Mouse (Mus musculus): ENCODE measurements around the gene Ptpro. TPM values are rescaled to one million over a fixed set of nuclear protein-coding genes. Genes with fewer than 3 reads are reported as not detected.

The Ptpro gene
- polyA plus RNA-seq (2012; rRNA removed), result 61.0 and 71.5 TPM in 2 replicates

GRCm38 (mm10) chr6:137252194-137252886, at the start of gene Ptpro:
Ptpro (plus strand) TSS chr6:137252319.

Other genes with a start within 250 kb of the Ptpro start
- gene Rerg, start 81.8 kb upstream of the Ptpro start, polyA plus RNA-seq (2012; rRNA removed), result 7.5 and 8.5 TPM in 2 replicates